Mouse (Mus musculus): Measurements from ENCODE around the gene Ccdc153. TPM values are rescaled to one million over a fixed set of nuclear protein-coding genes. Genes with fewer than 3 reads are reported as not detected.
A peak's percentile ranks its signal among the peaks of the same experiment; 100 is the strongest.

The Ccdc153 gene
- polyA plus RNA-seq, 1 experiment = 3.7 TPM

- Histone ChIP-seq H3K4me1 (ENCODE audit: control insufficient read depth, insufficient read depth, low read length) (no peaks in the 10 kb centered on the region), H3K27ac (ENCODE audit: insufficient read depth, low read length) (no peak overlapping the region), H3K4me3 (replicated peaks; ENCODE audit: insufficient read depth, low read depth, low read length) (no peak overlapping the region), H3K27me3 (ENCODE audit: control insufficient read depth, insufficient read depth, low read length) (no peaks in the 10 kb centered on the region)
- 70% methylated on average over 9 of the region's 9 CpGs for WGBS
- no peak for DNase-seq
- TF ChIP-seq POLR2A (IDR thresholded peaks at IDR 0.05; ENCODE audit: borderline replicate concordance, insufficient read depth, low read length) (no peak), CTCF (IDR thresholded peaks at IDR 0.05; ENCODE audit: borderline replicate concordance, insufficient read depth, low read depth, low read length) (no peak)
Observed at GRCm38 (mm10) chr9:44241418-44241817, 942 bp downstream of the Ccdc153 start.

- no peak overlapping the region for H3K4me3 ChIP-seq (replicated peaks; ENCODE audit: insufficient read depth, low read depth, low read length)
- no peaks in the 10 kb centered on the region for H3K4me1 ChIP-seq (ENCODE audit: control insufficient read depth, insufficient read depth, low read length)
- WGBS = 52% methylated on average over 2 of the region's 2 CpGs
- TF ChIP-seq POLR2A (IDR thresholded peaks at IDR 0.05; ENCODE audit: borderline replicate concordance, insufficient read depth, low read length) (no peak), CTCF (IDR thresholded peaks at IDR 0.05; ENCODE audit: borderline replicate concordance, insufficient read depth, low read depth, low read length) (no peak)
- DNase-seq = no peak
- H3K27me3 ChIP-seq (ENCODE audit: control insufficient read depth, insufficient read depth, low read length) = no peaks in the 10 kb centered on the region
- no peak overlapping the region for H3K27ac ChIP-seq (ENCODE audit: insufficient read depth, low read length)
Observed at GRCm38 (mm10) chr9:44243621-44244020, 3.1 kb downstream of the Ccdc153 start.

- 88% methylated on average over 6 of the region's 6 CpGs for WGBS
- no peak overlapping the region for H3K4me3 ChIP-seq (replicated peaks; ENCODE audit: insufficient read depth, low read depth, low read length)
- no peak for DNase-seq
- H3K27ac ChIP-seq (ENCODE audit: insufficient read depth, low read length) = no peak overlapping the region
- no peaks in the 10 kb centered on the region for H3K27me3 ChIP-seq (ENCODE audit: control insufficient read depth, insufficient read depth, low read length)
- TF ChIP-seq POLR2A (IDR thresholded peaks at IDR 0.05; ENCODE audit: borderline replicate concordance, insufficient read depth, low read length) (no peak), CTCF (IDR thresholded peaks at IDR 0.05; ENCODE audit: borderline replicate concordance, insufficient read depth, low read depth, low read length) (no peak)
- no peaks in the 10 kb centered on the region for H3K4me1 ChIP-seq (ENCODE audit: control insufficient read depth, insufficient read depth, low read length)
Observed at GRCm38 (mm10) chr9:44247907-44248306, 7.4 kb downstream of the Ccdc153 start.

- TF ChIP-seq POLR2A (IDR thresholded peaks at IDR 0.05; ENCODE audit: borderline replicate concordance, insufficient read depth, low read length) (no peak), CTCF (IDR thresholded peaks at IDR 0.05; ENCODE audit: borderline replicate concordance, insufficient read depth, low read depth, low read length) (peak; percentile 64)
- H3K27ac ChIP-seq (ENCODE audit: insufficient read depth, low read length) = no peak overlapping the region
- no peak overlapping the region for H3K4me3 ChIP-seq (replicated peaks; ENCODE audit: insufficient read depth, low read depth, low read length)
- no peaks in the 10 kb centered on the region for H3K27me3 ChIP-seq (ENCODE audit: control insufficient read depth, insufficient read depth, low read length)
- peak; percentile 50 to 58 for DNase-seq
- H3K4me1 ChIP-seq (ENCODE audit: control insufficient read depth, insufficient read depth, low read length) = no peaks in the 10 kb centered on the region
- WGBS = 47% methylated on average over 26 of the region's 26 CpGs
Observed at GRCm38 (mm10) chr9:44249181-44250146, 9.0 kb downstream of the Ccdc153 start.

- H3K27ac ChIP-seq (ENCODE audit: insufficient read depth, low read length) = no peak overlapping the region
- TF ChIP-seq CTCF (IDR thresholded peaks at IDR 0.05; ENCODE audit: borderline replicate concordance, insufficient read depth, low read depth, low read length) = no peak
- no peaks in the 10 kb centered on the region for H3K27me3 ChIP-seq (ENCODE audit: control insufficient read depth, insufficient read depth, low read length)
- WGBS = 24% methylated on average over 4 of the region's 4 CpGs
- no peak for DNase-seq
- no peaks in the 10 kb centered on the region for H3K4me1 ChIP-seq (ENCODE audit: control insufficient read depth, insufficient read depth, low read length)
- H3K4me3 ChIP-seq (replicated peaks; ENCODE audit: insufficient read depth, low read depth, low read length) = no peak overlapping the region
Observed at GRCm38 (mm10) chr9:44250445-44250844, 10.0 kb downstream of the Ccdc153 start.

GRCm38 (mm10) chr9:44251314-44251713 is 10.8 kb downstream of the Ccdc153 start, which contains the start of gene Pdzd3:
Pdzd3 (minus strand) TSS chr9:44251471.
- Histone ChIP-seq H3K27ac (ENCODE audit: insufficient read depth, low read length) (no peak within 1 kb of the TSS), H3K4me1 (ENCODE audit: control insufficient read depth, insufficient read depth, low read length) (no peaks in the 10 kb centered on the region), H3K27me3 (ENCODE audit: control insufficient read depth, insufficient read depth, low read length) (no peaks in the 10 kb centered on the region), H3K4me3 (replicated peaks; ENCODE audit: insufficient read depth, low read depth, low read length) (no peak within 1 kb of the TSS)
- TF ChIP-seq CTCF (IDR thresholded peaks at IDR 0.05; ENCODE audit: borderline replicate concordance, insufficient read depth, low read depth, low read length) (no peak), POLR2A (IDR thresholded peaks at IDR 0.05; ENCODE audit: borderline replicate concordance, insufficient read depth, low read length) (no peak)
- 95% methylated on average over 10 of the region's 10 CpGs for WGBS
- no peak for DNase-seq

GRCm38 (mm10) chr9:44253441-44253840 is 13.0 kb downstream of the Ccdc153 start:
- 79% methylated on average over 6 of the region's 6 CpGs for WGBS
- H3K4me3 ChIP-seq (replicated peaks; ENCODE audit: insufficient read depth, low read depth, low read length) = no peak overlapping the region
- H3K4me1 ChIP-seq (ENCODE audit: control insufficient read depth, insufficient read depth, low read length) = no peaks in the 10 kb centered on the region
- TF ChIP-seq POLR2A (IDR thresholded peaks at IDR 0.05; ENCODE audit: borderline replicate concordance, insufficient read depth, low read length) = no peak
- no peak for TF ChIP-seq CTCF (IDR thresholded peaks at IDR 0.05; ENCODE audit: borderline replicate concordance, insufficient read depth, low read depth, low read length)
- no peak overlapping the region for H3K27ac ChIP-seq (ENCODE audit: insufficient read depth, low read length)
- no peak for DNase-seq
- no peaks in the 10 kb centered on the region for H3K27me3 ChIP-seq (ENCODE audit: control insufficient read depth, insufficient read depth, low read length)

All from cerebellum, adult 2 months (tissue).